Mouse (Mus musculus): ENCODE results near the gene Samd11. TPM values are rescaled to one million over a fixed set of nuclear protein-coding genes. Genes with fewer than 3 reads are reported as not detected.
A peak's percentile ranks its signal among the peaks of the same experiment; 100 is the strongest.

The Samd11 gene
- polyA plus RNA-seq, 1 experiment from 2014 or later = 0.24 TPM

- H3K27ac ChIP-seq (ENCODE audit: low read length) = no peak overlapping the region
- H3K27me3 ChIP-seq (replicated peaks; ENCODE audit: insufficient read depth, low read length) = no peaks in the 10 kb centered on the region
- no peaks in the 10 kb centered on the region for H3K36me3 ChIP-seq (ENCODE audit: insufficient read depth, low read length)
- no peak overlapping the region for H3K4me3 ChIP-seq (ENCODE audit: low read depth, low read length)
- no peaks in the 10 kb centered on the region for H3K9me3 ChIP-seq (ENCODE audit: low read length)
- WGBS = 76% methylated on average over 16 of the region's 16 CpGs
- no peak overlapping the region for H3K4me2 ChIP-seq (replicated peaks; ENCODE audit: low read depth, low read length)
- TF ChIP-seq EP300 (IDR thresholded peaks at IDR 0.05) (no peak), CTCF (IDR thresholded peaks at IDR 0.05) (no peak)
- no peak overlapping the region for H3K9ac ChIP-seq (replicated peaks; ENCODE audit: low read depth)
- ATAC-seq (no peak), DNase-seq (ENCODE audit: low spot score) (no peak)
- H3K4me1 ChIP-seq (ENCODE audit: insufficient read depth, low read depth, low read length) = no peaks in the 10 kb centered on the region
Measured at GRCm38 (mm10) chr4:156217022-156217669, 38.3 kb downstream of the Samd11 start.

GRCm38 (mm10) chr4:156216196-156216595 is 39.3 kb downstream of the Samd11 start:
- DNase-seq (ENCODE audit: low spot score) = no peak
- no peak for TF ChIP-seq CTCF (IDR thresholded peaks at IDR 0.05)
- no peak for TF ChIP-seq EP300 (IDR thresholded peaks at IDR 0.05)
- H3K4me3 ChIP-seq (ENCODE audit: low read depth, low read length) = no peak overlapping the region
- H3K9ac ChIP-seq (replicated peaks; ENCODE audit: low read depth) = no peak overlapping the region
- no peak for ATAC-seq
- no peaks in the 10 kb centered on the region for H3K36me3 ChIP-seq (ENCODE audit: insufficient read depth, low read length)
- WGBS = 91% methylated on average over 2 of the region's 2 CpGs
- H3K27me3 ChIP-seq (replicated peaks; ENCODE audit: insufficient read depth, low read length) = no peaks in the 10 kb centered on the region
- H3K9me3 ChIP-seq (ENCODE audit: low read length) = no peaks in the 10 kb centered on the region
- H3K4me2 ChIP-seq (replicated peaks; ENCODE audit: low read depth, low read length) = no peak overlapping the region
- H3K4me1 ChIP-seq (ENCODE audit: insufficient read depth, low read depth, low read length) = no peaks in the 10 kb centered on the region
- H3K27ac ChIP-seq (ENCODE audit: low read length) = no peak overlapping the region

- Histone ChIP-seq H3K4me3 (ENCODE audit: low read depth, low read length) (no peak within 1 kb of the TSS), H3K9me3 (ENCODE audit: low read length) (no peaks in the 10 kb centered on the region), H3K9ac (replicated peaks; ENCODE audit: low read depth) (no peak within 1 kb of the TSS), H3K4me1 (ENCODE audit: insufficient read depth, low read depth, low read length) (no peaks in the 10 kb centered on the region), H3K36me3 (ENCODE audit: insufficient read depth, low read length) (no peaks in the 10 kb centered on the region), H3K27me3 (replicated peaks; ENCODE audit: insufficient read depth, low read length) (no peaks in the 10 kb centered on the region), H3K27ac (ENCODE audit: low read length) (no peak within 1 kb of the TSS), H3K4me2 (replicated peaks; ENCODE audit: low read depth, low read length) (no peak within 1 kb of the TSS)
- no peak for TF ChIP-seq CTCF (IDR thresholded peaks at IDR 0.05)
- peak; percentile 39; the same call in 1 of the 2 replicates for TF ChIP-seq EP300 (IDR thresholded peaks at IDR 0.05)
- ATAC-seq (peak; percentile 60), DNase-seq (ENCODE audit: low spot score) (peak; percentile 62)
- WGBS = 51% methylated on average over 4 of the region's 4 CpGs
Measured at GRCm38 (mm10) chr4:156215649-156216048, 39.8 kb downstream of the Samd11 start, which contains the start of gene Perm1. TSS of gene Perm1 (plus strand) at chr4:156215868.

- no peak overlapping the region for H3K9ac ChIP-seq (replicated peaks; ENCODE audit: low read depth)
- no peaks in the 10 kb centered on the region for H3K9me3 ChIP-seq (ENCODE audit: low read length)
- no peaks in the 10 kb centered on the region for H3K27me3 ChIP-seq (replicated peaks; ENCODE audit: insufficient read depth, low read length)
- H3K4me1 ChIP-seq (ENCODE audit: insufficient read depth, low read depth, low read length) = no peaks in the 10 kb centered on the region
- ATAC-seq (no peak), DNase-seq (ENCODE audit: low spot score) (no peak)
- H3K27ac ChIP-seq (ENCODE audit: low read length) = no peak overlapping the region
- no peaks in the 10 kb centered on the region for H3K36me3 ChIP-seq (ENCODE audit: insufficient read depth, low read length)
- 85% methylated on average over 13 of the region's 13 CpGs for WGBS
- H3K4me2 ChIP-seq (replicated peaks; ENCODE audit: low read depth, low read length) = no peak overlapping the region
- H3K4me3 ChIP-seq (ENCODE audit: low read depth, low read length) = no peak overlapping the region
- no peak for TF ChIP-seq EP300 (IDR thresholded peaks at IDR 0.05)
- no peak for TF ChIP-seq CTCF (IDR thresholded peaks at IDR 0.05)
Measured at GRCm38 (mm10) chr4:156213134-156213533, 42.3 kb downstream of the Samd11 start.

GRCm38 (mm10) chr4:156209963-156210635 is 45.4 kb downstream of the Samd11 start:
- Histone ChIP-seq H3K27ac (ENCODE audit: low read length) (no peak overlapping the region), H3K9ac (replicated peaks; ENCODE audit: low read depth) (no peak overlapping the region), H3K36me3 (ENCODE audit: insufficient read depth, low read length) (no peaks in the 10 kb centered on the region), H3K4me1 (ENCODE audit: insufficient read depth, low read depth, low read length) (no peaks in the 10 kb centered on the region), H3K9me3 (ENCODE audit: low read length) (no peaks in the 10 kb centered on the region), H3K4me3 (ENCODE audit: low read depth, low read length) (no peak overlapping the region), H3K4me2 (replicated peaks; ENCODE audit: low read depth, low read length) (no peak overlapping the region), H3K27me3 (replicated peaks; ENCODE audit: insufficient read depth, low read length) (no peaks in the 10 kb centered on the region)
- DNase-seq (ENCODE audit: low spot score) (no peak), ATAC-seq (no peak)
- TF ChIP-seq CTCF (IDR thresholded peaks at IDR 0.05) (no peak), EP300 (IDR thresholded peaks at IDR 0.05) (no peak)
- WGBS = 57% methylated on average over 13 of the region's 13 CpGs

GRCm38 (mm10) chr4:156208872-156209271 is 46.6 kb downstream of the Samd11 start:
- no peak for DNase-seq (ENCODE audit: low spot score)
- H3K9me3 ChIP-seq (ENCODE audit: low read length) = no peaks in the 10 kb centered on the region
- no peak overlapping the region for H3K27ac ChIP-seq (ENCODE audit: low read length)
- no peaks in the 10 kb centered on the region for H3K4me1 ChIP-seq (ENCODE audit: insufficient read depth, low read depth, low read length)
- WGBS = 86% methylated on average over 4 of the region's 4 CpGs
- H3K27me3 ChIP-seq (replicated peaks; ENCODE audit: insufficient read depth, low read length) = 0 out of 2 replicates have a peak, but pooled peaks cover 5% of the 10 kb centered on the region
- no peaks in the 10 kb centered on the region for H3K36me3 ChIP-seq (ENCODE audit: insufficient read depth, low read length)
- TF ChIP-seq EP300 (IDR thresholded peaks at IDR 0.05) (no peak), CTCF (IDR thresholded peaks at IDR 0.05) (no peak)
- no peak overlapping the region for H3K4me3 ChIP-seq (ENCODE audit: low read depth, low read length)
- no peak overlapping the region for H3K4me2 ChIP-seq (replicated peaks; ENCODE audit: low read depth, low read length)
- H3K9ac ChIP-seq (replicated peaks; ENCODE audit: low read depth) = no peak overlapping the region
- no peak for ATAC-seq
